Mouse (Mus musculus) CH12.LX (cell line): ENCODE results near the gene Kap.
"Not testable (repeated sequence)": the region's sequence is repeated elsewhere in the genome, so short reads cannot be mapped to it uniquely, and the experiment has no call there.

Experiments used
- CTCF ChIP-seq, 2 experiments: IDR thresholded peaks in 1 of 2; conservative IDR thresholded peaks in 1 of 2; 2 replicates each; pipeline ENCODE4 v1.5.1; 2011 to 2012; ENCODE audit warnings: low read depth in 2 of 2, low read length in 2 of 2, improper control_type of control experiment in 1 of 2, inconsistent platforms in 1 of 2, mild to moderate bottlenecking in 1 of 2, moderate library complexity in 1 of 2
- E2F4 ChIP-seq: IDR thresholded peaks from 2 replicates; pipeline ENCODE4 v1.6.1; 2011; ENCODE audit warnings: low read depth, low read length, improper control_type of control experiment; ENCODE audit not compliant: insufficient replicate concordance
- JUND ChIP-seq: conservative IDR thresholded peaks from 2 replicates; pipeline ENCODE4 v1.6.1; 2011; ENCODE audit warnings: low read depth, low read length, improper control_type of control experiment
- NRF1 ChIP-seq: IDR thresholded peaks from 2 replicates; pipeline ENCODE4 v1.6.1; 2014; ENCODE audit warnings: low read depth, mild to moderate bottlenecking, inconsistent platforms, low read length, improper control_type of control experiment, moderate library complexity
- SIN3A ChIP-seq: IDR thresholded peaks from 2 replicates; pipeline ENCODE4 v1.6.1; 2012; ENCODE audit warnings: low read length, improper control_type of control experiment, inconsistent platforms
- ZKSCAN1 ChIP-seq: IDR thresholded peaks from 2 replicates; pipeline ENCODE4 v1.6.1; 2012; ENCODE audit warnings: low read depth, inconsistent platforms, low read length, improper control_type of control experiment, borderline replicate concordance
- ZMIZ1 ChIP-seq: IDR thresholded peaks from 2 replicates; pipeline ENCODE4 v1.6.1; 2012; ENCODE audit warnings: low read depth, mild to moderate bottlenecking, inconsistent platforms, low read length, improper control_type of control experiment
- ZNF384 ChIP-seq: IDR thresholded peaks from 2 replicates; pipeline ENCODE4 v1.6.1; 2012; ENCODE audit warnings: low read depth, low read length, improper control_type of control experiment, inconsistent platforms

- not testable (repeated sequence) for TF ChIP-seq NRF1; CTCF (conservative IDR thresholded peaks at IDR 0.05 in 1 of 2, IDR thresholded peaks at IDR 0.05 in 1 of 2; ENCODE audit: low read depth in 2 of 2, low read length in 2 of 2); ZKSCAN1; ZMIZ1; ZNF384; SIN3A; JUND; E2F4
These were observed 15.1 kb downstream of the Kap start for GRCm38 (mm10) chr6:133838296-133838995.
